Mouse (Mus musculus): ENCODE measurements around the gene Lgals3bp.

The Lgals3bp gene

DNA sequence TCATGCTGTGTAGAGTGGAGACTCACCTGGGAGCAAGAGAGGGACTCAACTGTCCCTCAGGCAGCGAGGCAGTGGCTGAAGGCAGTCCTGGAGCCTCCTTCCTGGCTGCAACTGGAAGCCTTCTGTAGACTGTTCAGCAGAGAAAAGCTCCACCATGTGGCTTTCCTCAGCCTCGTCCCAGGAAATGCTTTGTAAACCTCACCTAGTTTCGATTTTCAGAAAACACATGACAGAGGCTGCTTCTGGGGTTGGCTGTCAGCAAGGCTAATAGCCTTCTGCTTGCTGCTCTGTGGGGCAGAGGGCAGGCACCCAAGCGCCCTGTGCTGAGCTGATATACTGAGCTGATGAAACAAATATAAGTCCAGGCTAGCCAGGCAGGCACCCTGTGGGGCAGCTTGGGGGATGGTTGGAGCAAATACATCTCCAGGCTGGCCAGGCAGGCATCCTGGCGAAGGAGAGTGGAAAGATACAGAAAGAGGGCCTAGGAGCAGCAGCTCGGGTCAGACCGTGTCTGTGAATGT, at the start of gene Lgals3bp:
TSS of gene Lgals3bp (minus strand) at position 333 of the 521 bp plus-strand sequence.
- peak in 1 of 2 experiments; percentile 62 for DNase-seq (ENCODE audit: low spot score in 2 of 2)

DNA sequence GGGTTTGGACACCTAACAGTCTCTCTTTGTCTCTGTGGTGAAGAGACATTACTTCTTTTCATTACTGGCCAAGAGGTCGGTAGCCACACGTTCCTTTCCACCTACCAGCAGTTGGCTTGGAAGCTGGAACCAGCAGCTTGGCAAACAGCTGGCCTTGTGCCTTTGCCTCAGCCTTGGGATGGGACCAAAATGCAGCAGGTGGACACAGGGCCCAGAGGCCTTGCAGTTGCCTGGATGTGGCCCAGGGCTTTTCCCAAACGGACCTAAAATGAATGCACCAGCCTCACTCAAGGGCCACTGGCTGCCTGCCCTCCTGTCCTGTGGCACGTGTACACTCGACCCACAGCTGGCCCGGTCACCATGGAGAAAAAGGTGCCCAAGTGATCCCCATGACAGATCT, 49.3 kb upstream of the Lgals3bp start:
- no peak for DNase-seq (ENCODE audit: low spot score in 2 of 2)

DNA sequence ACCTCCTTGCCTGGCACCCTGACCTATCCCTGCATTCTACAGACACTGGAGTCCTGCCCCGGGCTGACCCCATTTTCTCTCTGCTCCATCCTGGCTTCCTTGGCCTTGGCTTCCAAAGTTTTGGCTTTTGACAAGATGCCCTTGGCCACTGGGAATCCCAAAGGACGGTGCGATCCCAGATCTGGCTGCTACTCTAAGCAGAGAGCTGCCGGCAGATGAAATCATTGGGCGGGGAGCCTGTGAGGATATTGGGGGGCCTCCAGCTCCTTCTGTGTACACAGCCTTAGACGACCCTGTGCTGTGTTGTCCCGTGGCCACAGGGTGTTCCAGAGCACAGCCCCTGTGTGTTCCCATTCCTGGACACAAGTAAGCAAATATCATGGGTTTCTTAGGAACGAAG, 46.5 kb upstream of the Lgals3bp start:
- DNase-seq (ENCODE audit: low spot score in 2 of 2) = no peak

DNA sequence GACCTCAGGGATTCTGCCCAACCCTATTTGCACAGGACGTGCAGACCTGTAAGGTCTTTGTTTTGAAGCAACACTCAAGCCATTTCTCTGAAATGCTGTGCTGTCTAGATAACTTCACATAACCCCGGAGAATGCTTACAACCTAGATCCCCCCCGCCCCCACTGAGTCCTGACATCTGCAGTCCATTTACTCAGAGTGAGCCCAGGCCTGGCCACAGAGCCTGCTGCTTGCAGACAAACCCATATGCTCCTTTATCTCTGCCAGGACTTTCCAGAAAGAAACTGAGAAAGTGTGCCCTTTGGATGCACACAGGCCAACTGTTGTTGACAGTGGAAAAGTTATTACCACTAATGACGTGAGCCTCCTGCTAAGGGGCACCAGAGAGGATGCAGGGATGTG, 45.5 kb upstream of the Lgals3bp start:
- no peak for DNase-seq (ENCODE audit: low spot score in 2 of 2)

DNA sequence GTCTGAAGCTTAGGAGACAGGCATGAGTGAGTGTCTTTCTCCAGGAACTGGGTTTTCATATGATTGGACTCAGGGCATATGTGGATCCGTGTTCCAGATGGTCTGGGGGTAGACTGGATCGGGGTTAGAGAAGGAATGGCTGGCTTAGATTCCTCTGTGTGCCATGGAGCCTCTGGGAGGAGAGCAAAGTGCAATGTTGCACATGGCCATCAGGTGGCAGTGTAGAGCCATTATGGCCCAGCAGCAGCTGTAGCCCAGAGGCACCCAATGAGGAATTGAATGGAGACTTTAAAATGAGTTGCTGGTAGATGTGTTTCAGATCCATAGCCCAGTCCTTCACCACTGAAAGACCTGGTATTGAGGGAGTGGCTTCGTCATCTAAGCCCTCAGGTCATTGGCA, 44.0 kb upstream of the Lgals3bp start:
- no peak for DNase-seq (ENCODE audit: low spot score in 2 of 2)

DNA sequence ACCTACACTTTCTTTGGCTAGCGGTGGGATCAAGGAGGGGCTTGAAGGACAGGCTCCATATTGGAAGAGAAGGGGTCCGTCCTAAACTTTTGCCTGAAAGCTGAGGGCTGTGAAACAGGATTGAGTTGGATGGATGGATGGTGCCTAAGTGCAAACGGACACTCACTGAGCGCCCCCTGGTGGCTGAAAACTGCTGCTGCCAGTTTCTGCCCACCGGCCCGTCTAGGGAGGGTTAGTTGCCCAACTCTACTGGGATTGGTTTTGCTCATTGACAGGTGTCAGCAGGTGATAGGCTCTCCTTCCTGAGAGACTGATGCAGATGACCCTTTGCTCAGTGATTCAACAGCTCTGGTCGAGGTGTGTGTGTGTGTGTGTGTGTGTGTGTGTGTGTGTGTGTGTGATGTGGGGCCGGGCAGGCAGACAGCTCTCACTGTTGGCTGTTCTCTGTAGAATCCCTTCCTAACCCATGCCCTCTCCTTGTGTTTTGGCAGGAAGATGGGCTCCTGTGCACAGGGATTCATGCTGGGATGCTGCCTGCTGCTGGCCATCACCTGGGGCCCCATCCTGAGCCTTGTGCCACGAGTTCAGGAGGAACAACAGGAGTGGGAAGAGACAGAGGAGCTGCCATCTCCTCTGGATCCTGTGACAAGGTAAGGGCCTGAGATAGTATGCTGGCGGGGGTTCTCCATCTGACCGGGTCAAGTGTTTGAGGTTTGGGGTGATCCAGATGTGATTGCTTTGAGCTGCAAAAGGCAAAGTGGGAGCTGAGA, 41.5 kb upstream of the Lgals3bp start:
- DNase-seq (ENCODE audit: low spot score in 2 of 2) = peak; percentile 67 to 83

DNA sequence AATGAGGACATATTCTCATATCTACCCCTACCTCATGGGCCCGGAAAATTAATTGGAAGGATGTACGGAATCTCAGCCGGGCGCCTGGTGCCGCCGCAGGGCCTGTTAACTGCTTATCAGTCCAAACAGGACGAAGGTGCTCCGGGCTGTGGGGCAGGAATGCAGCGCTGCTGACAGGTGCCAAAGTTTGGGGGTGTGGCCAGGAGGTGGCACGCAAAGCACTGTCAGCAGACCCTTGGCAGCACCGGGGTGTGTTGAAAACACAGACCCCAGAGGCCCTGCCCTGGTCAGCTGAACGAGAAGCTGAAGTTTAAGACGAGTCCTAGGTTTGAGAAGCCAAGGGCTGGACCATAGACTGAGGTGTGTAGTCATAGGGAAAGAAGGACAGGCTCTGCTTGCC, 40.8 kb upstream of the Lgals3bp start:
- no peak for DNase-seq (ENCODE audit: low spot score in 2 of 2)

DNA sequence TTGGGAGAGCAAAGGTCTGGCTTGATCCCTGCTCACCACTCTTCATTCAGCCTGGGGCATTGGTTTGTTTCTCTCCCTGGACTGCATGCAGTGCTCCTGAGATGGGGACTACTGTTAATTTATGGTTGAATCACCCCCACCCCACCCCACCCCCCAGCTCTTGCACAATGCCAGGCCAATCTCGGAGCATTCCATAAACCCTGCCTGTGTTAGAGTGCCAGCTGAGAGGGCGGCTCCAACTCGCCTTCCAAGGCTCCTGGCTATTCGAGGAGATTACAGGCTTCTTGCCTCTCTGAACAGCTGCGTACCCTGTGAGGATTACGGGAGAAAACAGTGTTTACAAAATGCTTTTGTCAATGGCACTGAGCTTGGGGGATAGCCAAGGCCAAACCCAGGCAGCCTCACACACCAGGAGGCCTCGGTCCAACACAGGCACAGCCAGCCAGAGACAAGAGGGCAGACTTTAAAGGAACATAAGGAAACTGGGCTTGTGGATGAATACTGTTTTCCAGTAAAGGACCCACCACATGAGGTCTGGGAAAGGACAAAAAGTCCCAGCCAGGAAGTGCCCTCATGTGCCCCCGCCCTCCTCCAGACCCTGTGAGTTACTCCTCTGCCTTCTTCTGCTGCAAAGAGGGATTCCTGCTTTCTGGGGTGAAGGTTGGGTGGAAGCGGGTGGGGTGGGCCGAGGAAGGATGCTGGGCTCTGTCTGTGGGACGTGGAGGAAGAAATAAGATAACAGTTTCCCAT, 36.9 kb upstream of the Lgals3bp start:
- no peak for DNase-seq (ENCODE audit: low spot score in 2 of 2)

DNA sequence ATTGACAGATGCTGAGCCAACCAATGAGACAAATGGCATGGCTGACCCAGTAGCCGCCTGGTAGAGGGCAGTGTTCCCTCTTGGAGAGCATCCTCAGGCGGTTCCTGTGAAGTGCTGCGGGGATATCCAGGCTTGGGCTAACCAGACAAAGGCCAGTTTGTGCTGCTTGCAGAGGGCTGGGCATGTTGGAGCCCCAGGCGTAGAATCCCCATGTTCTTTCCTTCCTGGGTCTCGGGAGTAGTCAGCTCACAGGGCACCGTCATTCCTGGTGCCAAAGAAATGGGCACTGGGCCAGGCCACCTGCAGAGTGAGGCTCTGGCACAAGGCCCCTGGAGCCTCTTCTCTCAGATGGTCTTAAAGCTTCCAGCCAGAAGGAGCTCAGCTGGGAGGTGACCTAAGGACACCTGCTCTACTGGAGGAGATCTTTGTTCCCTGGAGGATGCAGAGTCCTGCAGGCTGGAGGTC, 34.6 kb upstream of the Lgals3bp start:
- no peak for DNase-seq (ENCODE audit: low spot score in 2 of 2)

DNA sequence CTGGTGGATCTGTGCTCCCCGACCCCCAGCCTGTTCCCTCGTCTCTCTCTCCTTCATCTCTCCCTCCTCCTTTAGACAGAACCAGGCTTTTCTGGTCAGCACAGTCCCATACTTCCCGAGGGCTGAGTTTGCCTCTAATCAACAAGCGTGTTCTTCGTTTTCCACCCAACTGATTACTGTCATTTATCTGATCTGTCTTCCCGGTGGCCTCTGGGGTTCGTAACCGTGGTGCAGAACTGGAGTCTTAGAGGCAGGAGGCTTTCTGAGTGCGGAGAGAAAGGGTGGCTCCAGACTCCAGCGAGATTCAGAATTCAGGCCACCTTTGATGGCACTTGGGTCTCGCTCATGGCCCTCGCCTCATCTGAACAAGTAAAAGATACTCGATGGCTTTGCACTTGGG, 32.2 kb upstream of the Lgals3bp start:
- no peak for DNase-seq (ENCODE audit: low spot score in 2 of 2)

DNA sequence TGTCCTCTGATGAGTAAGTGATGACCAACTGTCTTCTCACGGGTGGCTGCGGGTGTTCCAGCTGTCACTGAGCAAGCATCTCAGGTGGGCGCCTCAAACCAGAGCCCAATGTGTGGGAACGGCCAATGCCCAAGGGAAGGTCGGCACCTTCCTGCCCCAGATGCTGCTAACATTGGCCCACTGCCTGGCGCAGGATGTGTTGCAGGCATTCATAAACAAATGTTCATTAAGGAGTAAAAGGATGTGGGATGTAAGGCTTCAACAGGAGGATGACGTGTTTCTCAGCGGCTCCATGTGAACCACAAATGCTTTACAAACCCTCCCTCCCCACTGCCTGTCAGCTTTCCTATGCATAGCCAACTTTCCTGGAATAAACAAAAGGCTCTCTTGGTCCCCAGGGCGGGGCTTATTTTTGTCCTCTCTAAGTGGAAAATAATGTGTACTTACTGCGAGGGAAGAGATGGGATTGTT, 31.5 kb upstream of the Lgals3bp start:
- DNase-seq (ENCODE audit: low spot score in 2 of 2) = no peak

DNA sequence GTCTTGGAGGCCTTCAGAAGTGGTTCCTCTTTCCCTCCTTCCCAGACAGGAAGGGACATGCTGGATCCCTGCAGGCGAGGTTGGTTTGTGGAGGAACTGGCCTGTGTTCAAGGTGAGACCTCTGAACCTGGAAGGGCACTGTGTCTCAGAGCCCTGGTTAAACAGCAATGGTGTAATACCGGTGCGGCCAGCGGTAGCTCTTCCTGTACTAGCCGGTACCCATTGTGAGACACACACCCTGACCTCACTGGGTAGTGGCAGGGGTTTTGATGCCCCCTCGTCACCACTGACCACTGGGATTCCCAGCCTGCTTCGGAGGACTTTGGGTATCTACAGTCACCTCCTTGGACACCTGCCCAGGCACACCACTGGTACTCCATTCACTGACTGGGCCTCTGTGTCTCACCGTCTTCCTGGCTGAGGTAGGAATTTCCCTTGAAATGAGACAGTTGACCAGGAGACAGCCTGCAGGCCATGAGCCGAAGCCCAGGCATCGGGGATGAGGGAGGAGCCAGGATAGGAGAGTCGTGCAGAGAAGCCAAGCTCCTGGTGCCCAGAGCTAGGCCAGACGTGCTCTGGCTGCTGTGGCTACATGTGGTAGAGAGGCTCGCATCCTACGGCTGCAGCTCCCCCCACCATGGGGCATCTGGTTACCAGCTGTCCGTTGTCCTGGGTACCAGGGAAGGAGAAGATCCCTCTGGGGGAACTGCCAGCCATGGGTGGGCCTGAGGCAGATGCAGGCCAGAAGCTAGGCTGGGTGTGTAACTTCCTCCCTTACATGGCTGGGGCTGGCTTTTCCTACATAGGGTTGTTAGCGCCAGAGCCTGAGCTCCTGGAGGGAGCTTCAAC, 29.4 kb upstream of the Lgals3bp start:
- DNase-seq (ENCODE audit: low spot score in 2 of 2) = no peak

DNA sequence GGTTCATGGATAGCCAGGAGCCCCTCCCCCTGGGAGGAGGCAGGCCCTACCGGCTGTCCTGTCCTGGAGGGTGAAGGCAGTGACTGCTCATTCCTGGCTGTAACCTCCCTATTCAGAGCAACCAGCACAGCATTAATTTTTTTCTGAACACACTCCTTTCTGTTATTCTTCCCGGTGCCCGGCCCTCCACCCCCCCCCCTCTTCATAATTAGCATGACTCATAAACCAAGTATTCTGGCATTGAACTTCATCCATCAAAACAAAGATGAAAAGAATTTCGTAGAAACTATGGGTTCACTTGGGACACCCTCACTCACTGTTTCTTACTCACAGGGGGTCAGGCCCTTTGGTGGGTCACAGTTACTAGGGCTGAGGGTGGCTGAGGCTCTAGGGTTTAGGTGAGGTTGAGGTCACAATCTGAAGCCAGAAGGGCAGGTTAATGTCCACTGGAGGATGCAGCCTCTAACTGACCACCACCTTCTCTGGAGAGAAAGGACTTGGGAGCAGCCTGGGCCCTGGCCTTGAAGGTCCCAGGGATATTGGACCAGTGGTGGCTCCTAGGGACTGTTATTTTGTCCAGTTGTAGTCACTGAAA, 28.5 kb upstream of the Lgals3bp start:
- no peak for DNase-seq (ENCODE audit: low spot score in 2 of 2)

DNA sequence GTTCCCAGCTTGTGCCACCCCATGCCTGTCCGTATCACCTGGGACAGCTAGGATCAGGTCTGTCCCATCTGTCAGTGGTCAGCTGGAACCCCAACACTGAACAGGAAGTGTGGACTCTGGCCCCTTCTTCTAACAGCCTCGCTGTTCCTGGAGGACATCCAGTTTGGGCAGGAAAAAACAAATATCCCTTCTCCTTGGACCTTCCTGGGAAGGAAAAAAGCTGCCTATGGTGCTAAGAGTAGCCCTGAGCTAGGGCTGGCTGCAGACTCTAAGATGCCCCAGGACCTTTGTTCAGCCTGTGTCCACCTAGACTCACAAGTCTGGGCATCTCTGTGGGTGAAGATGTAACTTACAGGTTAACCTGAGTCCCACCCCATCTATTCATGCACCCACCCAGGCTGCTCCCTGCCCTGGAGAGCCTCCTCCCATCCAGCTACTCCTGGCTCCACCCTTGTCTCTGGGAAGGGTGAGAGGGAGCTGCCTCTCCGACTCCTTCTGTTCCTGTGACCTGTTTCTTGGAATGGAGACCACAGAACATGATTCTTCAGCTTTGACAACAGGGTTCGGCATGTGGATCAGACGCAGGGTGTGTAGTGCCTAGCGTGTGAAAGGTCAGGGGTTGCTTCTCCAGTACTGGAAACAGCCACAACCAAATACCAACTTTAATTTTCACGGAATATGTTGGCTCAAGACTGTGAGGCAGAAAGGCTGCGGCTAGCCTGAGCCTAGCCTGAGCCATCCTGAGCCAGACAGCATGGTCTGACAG, 27.2 kb upstream of the Lgals3bp start:
- no peak for DNase-seq (ENCODE audit: low spot score in 2 of 2)

DNA sequence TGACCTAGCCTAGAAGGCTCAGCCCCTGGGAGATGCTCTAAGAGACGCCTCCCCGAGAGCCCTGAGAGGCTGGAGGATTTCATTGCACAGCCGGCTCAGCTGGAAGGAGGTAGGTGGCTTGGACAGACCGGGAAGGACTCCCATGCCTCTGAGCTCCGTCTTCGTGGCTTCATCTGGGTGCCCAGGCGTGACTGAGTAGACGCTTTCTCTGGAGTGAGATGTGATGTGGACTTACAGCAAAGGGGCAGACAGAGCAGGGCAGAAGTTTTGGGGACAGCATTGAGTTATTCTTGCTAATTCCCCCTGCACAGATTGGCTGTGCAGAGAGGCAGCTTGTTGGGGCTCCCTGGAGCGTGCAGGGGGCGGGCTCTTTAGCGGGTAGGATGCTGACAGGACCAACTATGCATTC, 26.6 kb upstream of the Lgals3bp start:
- DNase-seq (ENCODE audit: low spot score in 2 of 2) = peak in 1 of 2 experiments; percentile 52

DNA sequence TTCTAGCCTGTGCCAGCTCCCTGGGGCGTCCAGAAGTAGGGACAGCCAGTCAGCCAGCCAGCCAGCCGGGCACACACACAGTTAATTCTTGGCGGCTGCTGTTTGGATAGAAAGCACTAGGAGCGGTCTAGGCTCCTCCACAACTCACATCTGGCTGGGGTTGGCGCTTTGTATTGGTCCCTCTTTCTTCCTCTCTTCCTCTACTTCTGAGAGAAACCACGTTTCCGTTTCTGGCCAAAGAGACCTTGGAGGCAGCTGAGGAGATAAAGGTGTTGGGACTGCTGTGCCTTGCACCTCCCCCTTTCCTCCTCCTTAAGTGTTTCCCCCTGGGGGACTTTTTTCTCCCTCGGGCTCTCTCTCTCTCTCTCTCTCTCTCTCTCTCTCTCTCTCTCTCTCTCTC, 26.1 kb upstream of the Lgals3bp start, which contains the start of gene C1qtnf1:
TSS of gene C1qtnf1 (plus strand) at position 218 of the 400 bp plus-strand sequence.
- peak in 1 of 2 experiments; percentile 49 for DNase-seq (ENCODE audit: low spot score in 2 of 2)

DNA sequence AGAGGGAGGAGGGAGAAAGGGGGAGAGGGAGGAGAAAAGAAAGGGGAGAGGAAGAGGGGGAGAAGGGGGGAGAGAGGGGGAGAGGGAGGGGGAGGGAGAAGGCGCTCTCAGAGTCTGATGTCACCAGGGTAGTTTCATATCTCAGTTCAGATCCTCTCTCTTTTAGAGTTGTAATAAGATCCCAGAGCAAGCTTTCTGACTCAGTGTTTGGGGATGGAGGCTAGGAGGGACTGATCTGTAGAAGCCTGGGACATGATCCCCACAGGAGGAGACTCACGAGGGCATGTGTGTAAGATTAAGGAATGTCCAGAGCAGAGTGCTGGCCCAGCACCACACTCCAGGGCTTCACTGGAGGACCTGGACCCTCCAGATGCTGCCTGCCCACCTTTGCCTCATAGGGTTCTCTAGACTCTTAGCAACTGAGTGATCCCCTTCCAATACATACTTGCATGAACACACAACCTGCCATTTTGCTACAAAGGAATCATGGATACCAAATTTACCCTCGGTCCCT, 25.4 kb upstream of the Lgals3bp start:
- DNase-seq (ENCODE audit: low spot score in 2 of 2) = no peak

DNA sequence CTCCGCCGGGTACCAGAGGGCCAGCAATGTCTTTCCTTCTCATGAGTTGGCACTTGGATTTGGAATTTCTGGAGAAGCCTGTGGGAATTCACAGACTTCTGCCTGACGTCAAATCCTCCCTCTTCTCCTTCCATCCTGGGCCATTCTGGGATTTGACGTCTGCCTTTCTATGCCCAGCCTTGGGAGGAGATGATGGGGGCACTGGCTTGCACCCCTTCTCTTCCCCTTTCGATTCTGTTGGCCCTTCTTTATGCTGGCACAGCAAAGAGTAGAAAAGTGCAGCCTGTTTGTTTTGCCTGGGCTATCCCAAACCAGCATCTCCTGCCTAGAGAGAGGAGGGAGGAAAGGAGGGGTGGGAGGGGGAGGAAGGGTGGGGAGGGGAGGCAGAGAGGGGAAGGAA, 24.9 kb upstream of the Lgals3bp start:
- DNase-seq (ENCODE audit: low spot score in 2 of 2) = no peak

DNA sequence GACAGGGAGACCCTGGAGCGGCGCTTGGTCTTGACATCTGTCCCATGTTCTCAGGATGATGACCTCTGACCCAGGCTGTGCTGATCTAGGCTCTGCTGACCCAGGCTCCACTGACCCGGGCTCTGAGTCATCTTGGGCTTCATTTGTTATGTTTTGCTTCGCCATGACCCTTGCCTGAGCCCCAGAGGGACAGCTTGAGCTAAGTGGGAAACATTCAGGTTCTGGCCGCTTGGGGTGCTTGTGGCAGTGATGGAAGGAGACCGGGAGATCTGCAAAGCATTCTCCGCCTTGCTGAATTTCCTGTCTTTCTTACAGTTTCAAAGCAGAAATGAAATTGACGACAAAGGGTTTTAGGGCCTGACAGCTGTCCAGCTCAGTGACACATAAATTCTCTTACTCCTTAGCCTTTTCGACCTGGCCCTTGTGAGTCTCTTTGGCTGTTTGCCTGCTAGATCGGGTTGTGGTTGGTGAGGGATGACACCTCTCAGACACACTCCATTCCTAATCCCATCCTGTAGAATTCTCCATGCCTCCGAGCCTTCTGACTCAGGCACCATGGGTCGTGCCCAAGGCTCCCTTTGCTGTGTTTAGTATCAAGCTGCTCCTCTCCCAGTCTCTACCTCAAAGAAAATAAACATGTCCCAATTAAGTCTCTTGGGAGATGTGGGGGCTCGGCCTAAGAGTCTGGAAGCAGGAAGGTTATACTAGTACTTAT, 22.9 kb upstream of the Lgals3bp start:
- no peak for DNase-seq (ENCODE audit: low spot score in 2 of 2)
